Mouse (Mus musculus) forebrain, embryonic 16.5 days (tissue): ENCODE measurements around the gene Frzb. TPM values are rescaled to one million over a fixed set of nuclear protein-coding genes. Genes with fewer than 3 reads are reported as not detected.
"Not testable (repeated sequence)": the region's sequence is repeated elsewhere in the genome, so short reads cannot be mapped to it uniquely, and the experiment has no call there.

Source experiments
- ATAC-seq: fragments of 200-750 bp; cut with Nextera tagmentation; 2 replicates; pipeline ENCODE4 v1.8.0; 2017; ENCODE audit warnings: mild to moderate bottlenecking, moderate library complexity
- H3K27ac ChIP-seq: fragments of 300-500 bp; sonication (generic); 2 replicates; pipeline ENCODE4 v1.5.1; 2014; ENCODE audit warnings: low read length, control low read depth
- H3K27me3 ChIP-seq: fragments of 300-500 bp; sonication (generic); replicated peaks from 2 replicates; pipeline ENCODE4 v1.6.1; 2014; ENCODE audit warnings: low read length; ENCODE audit not compliant: control insufficient read depth, insufficient read depth
- H3K36me3 ChIP-seq: fragments of 300-500 bp; sonication (generic); 2 replicates; pipeline ENCODE4 v1.6.1; 2014; ENCODE audit not compliant: control insufficient read depth, insufficient read depth
- H3K4me1 ChIP-seq: fragments of 300-500 bp; sonication (generic); replicated peaks from 2 replicates; pipeline ENCODE4 v1.6.1; 2014; ENCODE audit warnings: low read length; ENCODE audit not compliant: control insufficient read depth, insufficient read depth
- H3K4me2 ChIP-seq: fragments of 300-500 bp; sonication (generic); 2 replicates; pipeline ENCODE4 v1.6.1; 2014; ENCODE audit warnings: mild to moderate bottlenecking, low read length, control low read depth
- H3K4me3 ChIP-seq: fragments of 300-500 bp; sonication (generic); replicated peaks from 2 replicates; pipeline ENCODE4 v1.5.1; 2014; ENCODE audit warnings: mild to moderate bottlenecking, low read length, control low read depth
- H3K9ac ChIP-seq: fragments of 300-500 bp; sonication (generic); replicated peaks from 2 replicates; pipeline ENCODE4 v1.6.1; 2014; ENCODE audit warnings: low read depth, low read length, control low read depth
- H3K9me3 ChIP-seq: fragments of 300-500 bp; sonication (generic); 2 replicates; pipeline ENCODE4 v1.6.1; 2016; ENCODE audit warnings: low read length; ENCODE audit not compliant: control insufficient read depth
- WGBS: fragments of 180-500 bp; shearing (Covaris S2); extraction: QIAGEN DNeasy Blood & Tissue Kit; methylation state at CpG from one replicate; pipeline ENCODE4 v1.1.7; 2014; 5-methylcytosine and 5-hydroxymethylcytosine counted together
- polyA plus RNA-seq: library from polyadenylated mRNA; unstranded; fragments of >200 nt; fragmentation: Nextera tagmentation; extraction: Ambion mirVana; gene quantifications from 2 replicates; pipeline ENCODE4 v1.2.1, GENCODE M21; 2015

Gene Frzb
- polyA plus RNA-seq, result 4.2 and 5.2 TPM in 2 replicates

DNA sequence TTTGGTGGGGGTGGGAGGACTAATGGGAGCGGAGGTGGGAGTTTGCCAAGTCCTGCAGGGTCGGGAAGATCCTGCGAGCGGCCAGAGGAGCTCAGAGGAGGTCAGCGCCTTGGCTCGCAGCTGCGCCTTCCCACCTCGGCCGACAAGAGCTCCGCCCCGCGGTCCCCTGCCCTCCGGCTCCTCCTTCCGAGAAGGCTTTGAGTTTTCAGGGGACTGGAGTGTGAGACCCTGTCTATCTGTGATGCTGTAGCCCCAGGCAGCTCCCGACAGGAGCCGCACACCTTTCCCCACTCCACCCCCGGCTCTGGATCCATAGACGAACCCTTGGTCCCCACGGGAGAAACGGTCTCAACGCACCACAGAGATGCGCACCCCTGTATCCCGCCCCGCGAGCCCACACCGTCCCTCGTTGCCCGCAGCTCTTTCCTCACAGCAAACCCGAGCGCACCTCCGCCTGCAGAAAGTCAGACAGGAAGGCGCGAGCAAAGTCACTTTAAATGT lies at the start of gene Frzb:
TSS of gene Frzb (minus strand) at position 335 of the 501 bp plus-strand sequence.
- H3K9me3 ChIP-seq, result peaks cover 3% of the 10 kb centered on the region
- no peak within 1 kb of the TSS for H3K27ac ChIP-seq
- H3K27me3 ChIP-seq, result peaks cover 8% of the 10 kb centered on the region
- H3K4me1 ChIP-seq, result peaks cover 20% of the 10 kb centered on the region
- WGBS, result under 1% methylated on average over 30 of the region's 33 CpGs
- ATAC-seq, result peak; percentile 70
- peak within 1 kb of the TSS; percentile 100 for H3K4me2 ChIP-seq
- peak within 1 kb of the TSS; percentile 66 for H3K9ac ChIP-seq
- no peaks in the 10 kb centered on the region for H3K36me3 ChIP-seq
- peak within 1 kb of the TSS; percentile 50 for H3K4me3 ChIP-seq

DNA sequence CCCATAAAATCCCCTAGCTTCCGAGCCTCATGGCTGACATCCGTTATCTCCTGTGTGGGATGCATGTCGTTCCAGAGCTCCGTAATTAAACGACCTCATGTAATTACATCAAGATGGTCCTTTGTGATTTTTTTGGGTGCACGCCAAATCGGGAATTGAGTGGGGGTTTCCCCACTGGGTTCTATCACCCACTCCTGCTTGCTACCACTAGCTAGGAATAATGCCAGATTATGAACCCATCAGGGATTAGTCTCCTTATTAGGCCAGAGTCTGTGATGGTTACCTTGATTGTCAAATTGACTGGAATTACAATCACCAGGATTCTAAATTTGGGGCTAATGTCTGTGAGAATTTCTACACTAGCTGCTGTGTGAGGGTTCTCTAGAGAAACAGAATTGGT lies 47.9 kb upstream of the Frzb start:
- ATAC-seq, result 0 out of 2 replicates have a peak, but pooled peaks have one; percentile 26
- H3K27me3 ChIP-seq, H3K9me3 ChIP-seq, H3K9ac ChIP-seq, H3K36me3 ChIP-seq, H3K4me3 ChIP-seq, H3K27ac ChIP-seq, H3K4me1 ChIP-seq, H3K4me2 ChIP-seq: not testable (repeated sequence)
- WGBS, result 36% methylated on average over 7 of the region's 7 CpGs

GRCm38 (mm10) chr2:80486851-80487250 lies 39.4 kb upstream of the Frzb start:
- Histone ChIP-seq H3K36me3 (no peaks in the 10 kb centered on the region), H3K9ac (no peak overlapping the region), H3K4me2 (no peak overlapping the region), H3K4me3 (no peak overlapping the region), H3K4me1 (no peaks in the 10 kb centered on the region), H3K9me3 (no peaks in the 10 kb centered on the region), H3K27ac (no peak overlapping the region), H3K27me3 (no peaks in the 10 kb centered on the region)
- ATAC-seq, result no peak
- 69% methylated on average over 5 of the region's 5 CpGs for WGBS

GRCm38 (mm10) chr2:80484951-80485350 lies 37.5 kb upstream of the Frzb start:
- no peak overlapping the region for H3K27ac ChIP-seq
- no peaks in the 10 kb centered on the region for H3K9me3 ChIP-seq
- H3K36me3 ChIP-seq, result no peaks in the 10 kb centered on the region
- no peaks in the 10 kb centered on the region for H3K27me3 ChIP-seq
- H3K4me2 ChIP-seq, result no peak overlapping the region
- 96% methylated on average over 5 of the region's 5 CpGs for WGBS
- no peak overlapping the region for H3K4me3 ChIP-seq
- H3K4me1 ChIP-seq, result no peaks in the 10 kb centered on the region
- H3K9ac ChIP-seq, result no peak overlapping the region
- ATAC-seq, result no peak

DNA sequence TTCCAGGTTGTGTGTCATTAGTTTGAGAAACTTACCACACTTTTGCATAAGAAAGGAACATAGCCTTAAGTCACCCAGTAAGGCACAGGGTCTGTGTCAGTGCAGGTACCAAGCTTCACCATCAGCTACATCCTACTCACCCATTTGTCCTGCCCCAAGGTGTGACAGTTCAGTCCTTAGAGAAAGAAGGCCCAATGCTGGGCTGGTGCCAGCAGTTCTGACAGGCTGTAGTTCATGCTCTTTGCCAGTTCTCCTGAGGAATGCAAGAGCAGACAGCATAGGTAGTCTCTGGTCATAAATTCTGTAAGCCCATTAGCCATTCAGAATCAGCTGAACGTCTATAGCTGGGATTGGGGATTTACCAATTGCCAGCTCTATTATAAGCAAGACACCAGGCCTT lies 28.4 kb upstream of the Frzb start:
- WGBS, result 36% methylated on average over 1 of the region's 1 CpGs
- Histone ChIP-seq H3K27me3 (no peaks in the 10 kb centered on the region), H3K4me2 (no peak overlapping the region), H3K27ac (no peak overlapping the region), H3K4me1 (no peaks in the 10 kb centered on the region), H3K36me3 (no peaks in the 10 kb centered on the region), H3K4me3 (no peak overlapping the region), H3K9me3 (no peaks in the 10 kb centered on the region), H3K9ac (no peak overlapping the region)
- no peak for ATAC-seq

DNA sequence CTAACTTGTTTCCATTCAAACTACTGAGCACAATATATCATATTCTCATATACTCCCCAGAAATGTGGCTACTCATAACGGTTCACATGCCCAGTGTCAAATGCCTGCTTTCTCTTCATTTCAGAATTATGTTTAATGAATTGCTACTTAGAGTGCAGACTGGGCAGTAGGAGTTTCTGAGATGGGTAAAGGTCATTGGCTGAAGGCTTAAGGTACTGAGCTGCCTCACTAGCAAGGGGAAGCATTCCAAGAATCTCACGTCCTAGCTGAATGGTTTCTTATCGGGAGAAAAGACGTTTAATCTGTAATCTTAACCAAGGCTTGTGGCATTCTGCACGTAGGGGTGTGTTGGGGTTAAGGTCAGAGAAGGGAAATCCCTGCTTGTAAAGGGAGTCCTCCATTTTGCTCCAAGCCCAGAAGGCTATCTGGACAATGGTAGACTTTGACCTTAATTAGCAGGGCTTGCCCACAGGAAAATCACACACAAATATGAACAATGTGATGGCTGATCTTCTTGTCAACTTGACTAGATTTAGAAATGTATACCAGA lies 26.9 kb upstream of the Frzb start:
- H3K27me3 ChIP-seq, result no peaks in the 10 kb centered on the region
- no peaks in the 10 kb centered on the region for H3K36me3 ChIP-seq
- no peak for ATAC-seq
- no peak overlapping the region for H3K4me3 ChIP-seq
- H3K9me3 ChIP-seq, result no peaks in the 10 kb centered on the region
- H3K9ac ChIP-seq, result no peak overlapping the region
- no peaks in the 10 kb centered on the region for H3K4me1 ChIP-seq
- no peak overlapping the region for H3K27ac ChIP-seq
- WGBS, result 80% methylated on average over 5 of the region's 5 CpGs
- H3K4me2 ChIP-seq, result no peak overlapping the region

DNA sequence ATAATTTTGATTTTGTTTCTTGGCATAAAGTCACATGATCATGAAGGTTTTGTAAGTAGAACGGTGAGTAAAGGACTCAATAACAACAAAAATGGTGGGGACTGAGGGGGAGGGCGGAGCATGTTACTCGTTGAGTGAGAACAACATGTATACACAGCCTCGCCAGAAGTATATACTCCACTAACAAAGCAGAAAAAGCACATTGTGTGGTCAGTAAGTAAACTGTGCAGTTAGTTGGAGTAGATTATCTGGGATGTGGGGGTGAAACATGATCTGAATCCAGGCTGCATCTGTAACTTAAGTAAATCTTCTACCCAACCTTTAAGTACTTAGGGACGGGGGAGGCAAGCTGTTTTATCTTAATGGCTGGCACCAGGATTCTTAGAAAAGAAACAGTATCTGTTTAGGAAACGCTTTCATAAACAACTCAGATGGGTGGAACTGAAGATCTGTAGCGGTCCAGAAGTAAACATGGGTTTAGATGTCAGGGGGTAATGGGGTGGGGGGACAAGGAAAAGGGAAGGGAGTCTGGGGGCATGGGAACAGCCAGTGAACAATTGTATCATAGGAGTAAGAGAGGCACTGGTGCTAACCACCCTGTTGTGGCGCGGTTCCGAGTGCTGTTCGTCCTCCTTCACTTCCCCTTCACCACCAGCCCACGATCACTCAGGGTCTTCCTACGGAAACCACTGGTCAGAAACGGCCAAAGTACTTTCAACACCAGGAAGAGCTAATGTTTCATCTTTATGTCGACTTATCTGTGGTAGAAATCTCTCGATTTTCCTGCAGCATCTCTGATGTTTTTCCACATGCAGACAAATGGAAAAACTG lies 18.8 kb upstream of the Frzb start:
- H3K4me3 ChIP-seq, result no peak overlapping the region
- no peak overlapping the region for H3K27ac ChIP-seq
- no peak overlapping the region for H3K4me2 ChIP-seq
- no peaks in the 10 kb centered on the region for H3K36me3 ChIP-seq
- no peaks in the 10 kb centered on the region for H3K9me3 ChIP-seq
- WGBS, result 90% methylated on average over 16 of the region's 16 CpGs
- H3K4me1 ChIP-seq, result no peaks in the 10 kb centered on the region
- H3K9ac ChIP-seq, result no peak overlapping the region
- ATAC-seq, result no peak
- no peaks in the 10 kb centered on the region for H3K27me3 ChIP-seq

DNA sequence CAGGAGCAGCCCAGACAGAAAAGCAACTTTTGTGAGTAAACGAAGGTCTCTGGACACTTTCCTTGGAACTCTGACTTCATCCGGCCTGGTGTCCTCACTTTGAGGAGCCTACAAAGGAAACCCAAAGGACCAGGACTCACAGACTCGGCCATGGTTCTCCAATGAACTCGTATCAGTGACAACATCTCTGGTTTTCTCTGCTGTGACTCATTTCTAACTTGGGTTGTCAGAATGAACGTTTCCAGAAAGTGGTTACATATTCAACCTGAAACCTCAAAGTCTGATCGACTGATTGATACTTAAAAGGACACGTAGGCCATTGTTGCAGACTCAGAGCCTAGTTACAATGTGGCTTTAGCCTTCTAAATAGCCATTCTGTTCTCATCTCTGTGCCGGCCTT lies 14.4 kb upstream of the Frzb start:
- no peaks in the 10 kb centered on the region for H3K9me3 ChIP-seq
- no peak overlapping the region for H3K27ac ChIP-seq
- H3K4me2 ChIP-seq, result no peak overlapping the region
- no peaks in the 10 kb centered on the region for H3K27me3 ChIP-seq
- no peaks in the 10 kb centered on the region for H3K36me3 ChIP-seq
- H3K4me1 ChIP-seq, result no peaks in the 10 kb centered on the region
- no peak overlapping the region for H3K9ac ChIP-seq
- WGBS, result 67% methylated on average over 8 of the region's 8 CpGs
- no peak overlapping the region for H3K4me3 ChIP-seq
- ATAC-seq, result no peak

GRCm38 (mm10) chr2:80448231-80448630 lies 806 bp upstream of the Frzb start:
- Histone ChIP-seq H3K4me3 (peak overlapping the region; percentile 50), H3K36me3 (no peaks in the 10 kb centered on the region), H3K9me3 (peaks cover 3% of the 10 kb centered on the region), H3K4me1 (peaks cover 20% of the 10 kb centered on the region), H3K27ac (no peak overlapping the region), H3K4me2 (peak overlapping the region; percentile 100), H3K9ac (peak overlapping the region; percentile 42; the same call in 1 of the 2 replicates), H3K27me3 (peaks cover 8% of the 10 kb centered on the region)
- peak; percentile 39; the same call in 1 of the 2 replicates for ATAC-seq
- WGBS, result 2% methylated on average over 12 of the region's 12 CpGs
